Mouse (Mus musculus) liver, embryonic 16.5 days (tissue): ENCODE measurements around the gene Stam. TPM values are rescaled to one million over a fixed set of nuclear protein-coding genes. Genes with fewer than 3 reads are reported as not detected.
"Not testable (repeated sequence)": the region's sequence is repeated elsewhere in the genome, so short reads cannot be mapped to it uniquely, and the experiment has no call there.

Source experiments
- ATAC-seq: fragments of 200-750 bp; cut with Nextera tagmentation; 2 replicates; pipeline ENCODE4 v1.8.0; 2017; ENCODE audit warnings: low read depth, mild to moderate bottlenecking, moderate number of reproducible peaks, moderate library complexity
- H3K27ac ChIP-seq: fragments of 300-500 bp; sonication (generic); 2 replicates; pipeline ENCODE4 v1.5.1; 2014; ENCODE audit warnings: mild to moderate bottlenecking, low read length
- H3K27me3 ChIP-seq: fragments of 300-500 bp; sonication (generic); 2 replicates; pipeline ENCODE4 v1.6.1; 2014; ENCODE audit warnings: low read depth, low read length, mixed read lengths; ENCODE audit not compliant: control insufficient read depth, insufficient read depth
- H3K36me3 ChIP-seq: fragments of 300-500 bp; sonication (generic); 2 replicates; pipeline ENCODE4 v1.6.1; 2014; ENCODE audit warnings: mild to moderate bottlenecking; ENCODE audit not compliant: control insufficient read depth, insufficient read depth
- H3K4me1 ChIP-seq: fragments of 300-500 bp; sonication (generic); 2 replicates; pipeline ENCODE4 v1.6.1; 2014; ENCODE audit warnings: low read depth, low read length, mixed read lengths; ENCODE audit not compliant: control insufficient read depth
- H3K4me2 ChIP-seq: fragments of 300-500 bp; sonication (generic); 2 replicates; pipeline ENCODE4 v1.6.1; 2014; ENCODE audit warnings: low read depth, low read length, mixed read lengths
- H3K4me3 ChIP-seq: fragments of 300-500 bp; sonication (generic); 2 replicates; pipeline ENCODE4 v1.5.1; 2014; ENCODE audit warnings: low read depth, mild to moderate bottlenecking, low read length
- H3K9ac ChIP-seq: fragments of 300-500 bp; sonication (generic); 2 replicates; pipeline ENCODE4 v1.6.1; 2014; ENCODE audit warnings: low read depth, low read length
- H3K9me3 ChIP-seq: fragments of 300-500 bp; sonication (generic); replicated peaks from 2 replicates; pipeline ENCODE4 v1.6.1; 2016; ENCODE audit warnings: low read length; ENCODE audit not compliant: control insufficient read depth
- WGBS: fragments of 180-500 bp; shearing (Covaris S2); extraction: QIAGEN DNeasy Blood & Tissue Kit; methylation state at CpG from one replicate; pipeline ENCODE4 v1.1.7; 2014; ENCODE audit not compliant: insufficient replicate concordance; 5-methylcytosine and 5-hydroxymethylcytosine counted together
- polyA plus RNA-seq: library from polyadenylated mRNA; unstranded; fragments of >200 nt; fragmentation: Nextera tagmentation; extraction: Ambion mirVana; gene quantifications from 2 replicates; pipeline ENCODE4 v1.2.1, GENCODE M21; 2015

Gene Stam
- polyA plus RNA-seq, 1 experiment from 2014 or later = 31.9 TPM

- Histone ChIP-seq H3K27ac (peak overlapping the region; percentile 71), H3K9ac (peak overlapping the region; percentile 75), H3K9me3 (no peaks in the 10 kb centered on the region), H3K36me3 (no peaks in the 10 kb centered on the region), H3K4me1 (peaks cover 11% of the 10 kb centered on the region), H3K4me3 (peak overlapping the region; percentile 76), H3K27me3 (no peaks in the 10 kb centered on the region), H3K4me2 (peak overlapping the region; percentile 87)
- peak; percentile 82 for ATAC-seq
- WGBS = under 1% methylated on average over 57 of the region's 58 CpGs
Observed at GRCm38 (mm10) chr2:14055168-14055565, 18.7 kb upstream of the Stam start.

DNA sequence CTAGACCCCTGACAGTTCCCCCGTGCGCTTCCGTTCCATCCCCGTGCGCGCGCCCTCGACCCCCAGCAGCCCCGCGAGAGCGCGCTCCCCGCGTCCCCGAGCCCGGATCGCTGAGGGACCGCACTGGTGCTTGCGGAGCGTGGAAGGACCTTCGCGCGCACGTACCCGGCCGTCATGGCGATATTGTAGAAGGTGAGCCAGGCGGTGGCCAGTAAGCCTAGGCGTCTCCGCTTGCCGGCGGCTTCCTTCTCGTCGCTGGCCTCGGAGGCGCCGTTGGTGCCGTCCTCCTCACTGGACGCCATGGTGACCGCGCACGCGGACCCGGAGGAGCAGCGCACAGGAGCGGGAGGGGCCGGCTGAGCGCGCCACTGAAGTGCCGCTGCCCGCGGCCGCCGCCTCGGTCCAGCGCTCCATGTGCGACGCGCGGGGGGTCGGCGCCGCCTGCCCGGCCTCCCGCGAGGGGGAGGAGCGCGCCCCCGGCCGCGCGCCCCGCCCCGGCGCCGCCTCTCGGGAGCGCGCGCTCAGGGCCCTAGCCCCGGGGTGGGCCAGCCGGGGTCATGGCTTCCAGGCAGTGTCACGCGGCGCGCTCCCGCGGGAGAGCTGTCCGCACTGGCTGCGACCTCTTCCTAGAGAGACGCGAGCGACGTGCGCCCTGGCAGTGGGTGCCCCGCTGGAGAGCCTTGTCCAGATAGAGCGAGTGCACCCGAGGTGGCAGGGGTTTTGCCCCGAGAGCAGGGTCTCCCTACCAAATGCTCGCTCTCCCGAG, 18.1 kb upstream of the Stam start, which contains the start of gene Hacd1:
TSS of gene Hacd1 (minus strand) at position 570 of the 766 bp plus-strand sequence.
- under 1% methylated on average over 69 of the region's 101 CpGs for WGBS
- Histone ChIP-seq H3K27ac (peak within 1 kb of the TSS; percentile 71), H3K4me1 (peaks cover 11% of the 10 kb centered on the region), H3K4me2 (peak within 1 kb of the TSS; percentile 87), H3K36me3 (no peaks in the 10 kb centered on the region), H3K4me3 (peak within 1 kb of the TSS; percentile 76), H3K27me3 (no peaks in the 10 kb centered on the region), H3K9ac (peak within 1 kb of the TSS; percentile 75), H3K9me3 (no peaks in the 10 kb centered on the region)
- peak; percentile 82 for ATAC-seq

GRCm38 (mm10) chr2:14065704-14066650, 7.9 kb upstream of the Stam start:
- no peak for ATAC-seq
- Histone ChIP-seq H3K4me2 (no peak overlapping the region), H3K4me1 (peaks cover 5% of the 10 kb centered on the region; the same call in 1 of the 2 replicates), H3K36me3 (no peaks in the 10 kb centered on the region), H3K27me3 (no peaks in the 10 kb centered on the region), H3K27ac (no peak overlapping the region), H3K9me3 (no peaks in the 10 kb centered on the region), H3K4me3 (no peak overlapping the region), H3K9ac (no peak overlapping the region)
- 49% methylated on average over 2 of the region's 2 CpGs for whole genome bisulfite sequencing

GRCm38 (mm10) chr2:14069027-14069426, 4.9 kb upstream of the Stam start:
- H3K9ac ChIP-seq = no peak overlapping the region
- ATAC-seq = no peak
- peaks cover 5% of the 10 kb centered on the region for H3K4me1 ChIP-seq
- no peaks in the 10 kb centered on the region for H3K27me3 ChIP-seq
- H3K4me3 ChIP-seq = no peak overlapping the region
- no peak overlapping the region for H3K4me2 ChIP-seq
- WGBS = 28% methylated on average over 2 of the region's 2 CpGs
- H3K36me3 ChIP-seq = no peaks in the 10 kb centered on the region
- H3K27ac ChIP-seq = no peak overlapping the region
- no peaks in the 10 kb centered on the region for H3K9me3 ChIP-seq

GRCm38 (mm10) chr2:14070466-14070865, 3.4 kb upstream of the Stam start:
- H3K36me3 ChIP-seq = no peaks in the 10 kb centered on the region
- H3K4me1 ChIP-seq = peaks cover 13% of the 10 kb centered on the region
- H3K9ac ChIP-seq = no peak overlapping the region
- WGBS = 75% methylated on average over 8 of the region's 8 CpGs
- no peak for ATAC-seq
- no peak overlapping the region for H3K4me3 ChIP-seq
- no peaks in the 10 kb centered on the region for H3K27me3 ChIP-seq
- H3K9me3 ChIP-seq = no peaks in the 10 kb centered on the region
- no peak overlapping the region for H3K4me2 ChIP-seq
- no peak overlapping the region for H3K27ac ChIP-seq

DNA sequence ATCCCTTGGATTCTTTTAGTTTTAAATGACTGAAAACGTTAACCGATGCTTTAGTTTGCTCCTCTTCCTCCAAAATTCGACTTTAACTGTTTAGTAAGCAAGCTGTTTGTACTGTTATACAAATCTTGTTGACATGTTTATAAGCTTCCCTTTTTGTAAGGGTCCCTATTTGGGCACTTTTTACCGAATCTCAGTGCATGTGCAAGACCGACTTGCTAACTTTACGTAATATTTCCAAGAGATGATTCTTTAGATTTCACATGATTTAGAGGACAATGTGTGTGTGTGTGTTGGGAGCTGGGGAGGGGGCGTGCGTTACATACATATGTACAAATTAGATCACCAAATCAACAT, 913 bp upstream of the Stam start:
- peak overlapping the region; percentile 87 for H3K4me2 ChIP-seq
- H3K9me3 ChIP-seq = no peaks in the 10 kb centered on the region
- H3K36me3 ChIP-seq = no peaks in the 10 kb centered on the region
- no peaks in the 10 kb centered on the region for H3K27me3 ChIP-seq
- no peak for ATAC-seq
- peak overlapping the region; percentile 98 for H3K9ac ChIP-seq
- H3K4me1 ChIP-seq = peaks cover 22% of the 10 kb centered on the region
- H3K4me3 ChIP-seq = peak overlapping the region; percentile 93
- WGBS = 8% methylated on average over 8 of the region's 8 CpGs
- H3K27ac ChIP-seq = peak overlapping the region; percentile 98

DNA sequence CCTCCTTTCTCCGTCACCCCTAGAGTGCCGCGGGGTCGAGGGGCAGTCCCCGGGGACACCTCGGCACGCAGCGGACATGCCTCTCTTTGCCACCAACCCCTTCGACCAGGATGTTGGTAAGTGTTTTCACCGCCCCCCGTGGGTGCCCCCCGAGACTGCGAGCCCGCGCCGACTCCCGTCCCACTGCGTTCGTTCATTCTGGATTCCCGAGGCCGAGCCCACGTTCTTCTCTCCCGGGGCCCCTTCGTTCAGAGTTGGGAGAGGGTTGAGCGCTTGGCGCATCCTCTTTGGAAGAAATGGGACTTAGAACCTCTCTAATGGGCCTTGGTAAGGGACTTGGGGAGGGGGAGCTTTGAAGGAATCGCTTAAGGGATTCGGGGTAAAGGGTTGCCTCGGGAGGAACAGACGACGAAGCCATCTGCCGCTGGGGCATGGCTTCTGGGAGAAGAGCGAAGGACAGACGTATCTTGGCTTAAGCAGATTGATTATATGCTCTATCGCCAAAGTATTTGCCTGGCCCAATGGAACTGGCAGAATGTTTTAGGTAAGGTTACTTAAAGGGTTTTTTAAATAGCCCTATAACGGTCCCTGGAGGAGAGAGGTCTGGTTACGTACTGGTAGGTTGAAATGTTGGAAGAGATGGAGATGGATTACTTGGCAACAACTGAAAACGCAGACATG, 463 bp downstream of the Stam start:
- no peaks in the 10 kb centered on the region for H3K27me3 ChIP-seq
- H3K4me3 ChIP-seq = peak overlapping the region; percentile 93
- peak overlapping the region; percentile 65 for H3K4me2 ChIP-seq
- no peak for ATAC-seq
- peaks cover 22% of the 10 kb centered on the region for H3K4me1 ChIP-seq
- no peaks in the 10 kb centered on the region for H3K36me3 ChIP-seq
- H3K27ac ChIP-seq = peak overlapping the region; percentile 98
- WGBS = under 1% methylated on average over 38 of the region's 38 CpGs
- H3K9me3 ChIP-seq = no peaks in the 10 kb centered on the region
- H3K9ac ChIP-seq = peak overlapping the region; percentile 98

DNA sequence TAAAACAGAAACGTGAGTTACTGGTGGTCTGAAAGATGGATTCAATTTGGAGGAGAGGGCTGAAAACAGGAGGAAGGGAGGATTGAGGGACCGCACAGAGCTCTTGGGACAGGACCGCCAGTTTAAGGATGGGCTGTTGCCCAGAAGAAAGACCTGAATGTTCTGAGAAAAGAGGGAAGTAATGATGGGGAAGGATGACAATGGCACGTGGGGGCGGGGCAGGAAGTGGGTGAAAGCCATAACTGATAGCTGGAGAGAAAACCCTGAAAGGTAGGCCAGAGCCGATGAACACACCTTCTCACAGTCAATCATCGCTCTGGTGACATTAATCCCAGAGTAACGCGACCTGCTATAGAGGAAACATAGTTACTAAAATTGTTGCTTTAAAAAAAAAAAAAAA, 4.6 kb downstream of the Stam start:
- not testable (repeated sequence) for H3K4me3 ChIP-seq, H3K9ac ChIP-seq, H3K4me2 ChIP-seq, H3K27me3 ChIP-seq, H3K36me3 ChIP-seq, H3K27ac ChIP-seq, ATAC-seq, H3K9me3 ChIP-seq
- WGBS = 51% methylated on average over 9 of the region's 9 CpGs
- H3K4me1 ChIP-seq = peaks cover 16% of the 10 kb centered on the region
